ENCODE assay signal across 8 mouse cellular contexts in the genomic region with DNA sequence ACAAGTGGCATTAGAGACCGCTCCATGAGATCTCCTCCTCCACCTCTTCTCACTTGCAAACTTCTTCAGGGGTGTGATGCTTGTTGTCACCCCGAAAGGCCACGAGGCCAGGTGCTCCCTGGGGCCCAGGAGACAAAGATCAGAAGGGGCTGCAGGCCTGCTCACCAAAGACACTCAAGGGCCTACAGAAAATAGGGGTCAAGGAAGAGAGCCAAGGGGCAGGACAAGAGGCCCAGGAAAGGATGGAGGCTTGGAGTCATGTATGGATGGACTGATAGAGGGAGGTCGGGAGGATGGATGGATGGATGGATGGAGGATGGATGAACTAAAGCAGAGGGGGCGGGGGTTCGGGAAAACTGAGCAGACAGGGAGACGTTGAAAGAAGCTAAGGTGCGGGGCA. TPM values are rescaled to one million over a fixed set of nuclear protein-coding genes. Genes with fewer than 3 reads are reported as not detected.
A peak's percentile ranks its signal among the peaks of the same experiment; 100 is the strongest.
DNase-seq lines count a peak whose midpoint lies in the region; ATAC-seq and TF ChIP-seq lines count a peak whose summit lies in the region.

No protein-coding gene starts in this region.

- H3K9me3 ChIP-seq in heart, embryonic 14.5 days (ENCODE audit: control insufficient read depth, low read length) = no peaks in the 10 kb centered on the region
- H3K9me3 ChIP-seq in MEL (replicated peaks; ENCODE audit: insufficient read depth, low read length) = no peaks in the 10 kb centered on the region
- no peaks in the 10 kb centered on the region for H3K9me3 ChIP-seq in hindbrain, embryonic 11.5 days (ENCODE audit: control insufficient read depth, low read length)
- H3K9me3 ChIP-seq in midbrain, embryonic 13.5 days = no peaks in the 10 kb centered on the region

- TF ChIP-seq EP300 in MEL (IDR thresholded peaks at IDR 0.05; ENCODE audit: low read depth in 1 of 2, low read length in 2 of 2) = no peak

- ATAC-seq in heart, embryonic 14.5 days (ENCODE audit: insufficient number of reproducible peaks, insufficient read depth, low FRiP score, low read depth) = no peak
- peak; percentile 21 for ATAC-seq in hindbrain, embryonic 11.5 days (ENCODE audit: low FRiP score)
- ATAC-seq in midbrain, embryonic 13.5 days = peak; percentile 9

- H3K36me3 ChIP-seq in heart, embryonic 14.5 days (ENCODE audit: control insufficient read depth, insufficient read depth, low read length) = peaks cover 32% of the 10 kb centered on the region
- peaks cover 0 to 8% of the 10 kb centered on the region in 2 experiments; a peak in 2 of 4 replicates for H3K36me3 ChIP-seq in MEL (ENCODE audit: control insufficient read depth in 1 of 2, insufficient read depth in 2 of 2, low read length in 2 of 2)
- peaks cover 3% of the 10 kb centered on the region; the same call in 1 of the 2 replicates for H3K36me3 ChIP-seq in hindbrain, embryonic 11.5 days (ENCODE audit: control insufficient read depth, insufficient read depth, low read length)
- H3K36me3 ChIP-seq in midbrain, embryonic 13.5 days = peaks cover 35% of the 10 kb centered on the region

- no peak for TF ChIP-seq POLR2A in MEL (IDR thresholded peaks at IDR 0.05; ENCODE audit: control insufficient read depth in 1 of 2, insufficient read depth in 1 of 2, low read depth in 1 of 2, low read length in 2 of 2, poor library complexity in 1 of 2)

- H3K4me1 ChIP-seq in heart, embryonic 14.5 days (ENCODE audit: control insufficient read depth in 2 of 2, insufficient read depth in 2 of 2, low read length in 2 of 2) = peaks cover 9 to 13% of the 10 kb centered on the region in 2 experiments
- peaks cover 2 to 9% of the 10 kb centered on the region in 2 experiments; a peak in 2 of 4 replicates for H3K4me1 ChIP-seq in MEL (ENCODE audit: control insufficient read depth in 1 of 2, insufficient read depth in 2 of 2, low read length in 2 of 2)
- no peaks in the 10 kb centered on the region; the same call in none of the 2 replicates for H3K4me1 ChIP-seq in hindbrain, embryonic 11.5 days (replicated peaks; ENCODE audit: control insufficient read depth, insufficient read depth, low read length)
- peaks cover 27% of the 10 kb centered on the region for H3K4me1 ChIP-seq in midbrain, embryonic 13.5 days (replicated peaks)

- peaks cover 8% of the 10 kb centered on the region for H3K79me2 ChIP-seq in MEL (ENCODE audit: control insufficient read depth, insufficient read depth, low read length, poor library complexity)

- no peak for TF ChIP-seq CTCF in MEL (IDR thresholded peaks at IDR 0.05 in 2 of 3, conservative IDR thresholded peaks at IDR 0.05 in 1 of 3; ENCODE audit: control insufficient read depth in 1 of 3, insufficient read depth in 1 of 3, low read depth in 2 of 3, low read length in 3 of 3, poor library complexity in 1 of 3, severe bottlenecking in 1 of 3)

- H3K27me3 ChIP-seq in heart, embryonic 14.5 days (ENCODE audit: control insufficient read depth, insufficient read depth, low read length) = no peaks in the 10 kb centered on the region
- no peaks in the 10 kb centered on the region for H3K27me3 ChIP-seq in MEL (ENCODE audit: control insufficient read depth in 1 of 2, insufficient read depth in 2 of 2, low read length in 2 of 2)
- H3K27me3 ChIP-seq in hindbrain, embryonic 11.5 days (ENCODE audit: control insufficient read depth, insufficient read depth, low read length) = no peaks in the 10 kb centered on the region
- H3K27me3 ChIP-seq in midbrain, embryonic 13.5 days = no peaks in the 10 kb centered on the region

- peak overlapping the region; percentile 81 for H3K9ac ChIP-seq in heart, embryonic 14.5 days (ENCODE audit: low read length)
- H3K9ac ChIP-seq in MEL (ENCODE audit: control insufficient read depth, low read depth, low read length, poor library complexity, severe bottlenecking) = peak overlapping the region; percentile 93
- peak overlapping the region; percentile 89 for H3K9ac ChIP-seq in hindbrain, embryonic 11.5 days (ENCODE audit: low read depth, low read length)
- peak overlapping the region; percentile 89 for H3K9ac ChIP-seq in midbrain, embryonic 13.5 days (replicated peaks)

- no peak for DNase-seq in heart, adult 11 months
- DNase-seq in MEL (ENCODE audit: low read depth, low spot score) = peak; percentile 42
- DNase-seq in hindbrain, embryonic 11.5 days (ENCODE audit: low spot score) = no peak
- no peak for DNase-seq in frontal cortex, adult 2 months (ENCODE audit: extremely low spot score in 1 of 2, low spot score in 1 of 2)
- no peak for DNase-seq in right cerebral cortex, postnatal 25 days
- DNase-seq in T-cell, adult 2 months (ENCODE audit: low spot score) = no peak

- WGBS in heart, embryonic 14.5 days = 9% methylated on average over 8 of the region's 8 CpGs
- WGBS in hindbrain, embryonic 11.5 days = 8% methylated on average over 8 of the region's 8 CpGs
- 6% methylated on average over 8 of the region's 8 CpGs for WGBS in midbrain, embryonic 13.5 days

- H3K4me3 ChIP-seq in heart, embryonic 14.5 days (ENCODE audit: control insufficient read depth in 1 of 2, insufficient read depth in 1 of 2, low read depth in 1 of 2, low read length in 2 of 2) = peak overlapping the region; percentile 58 to 81
- peak overlapping the region; percentile 76 to 93 for H3K4me3 ChIP-seq in MEL (ENCODE audit: control insufficient read depth in 1 of 2, insufficient read depth in 1 of 2, low read depth in 2 of 2, low read length in 2 of 2)
- peak overlapping the region; percentile 68 for H3K4me3 ChIP-seq in hindbrain, embryonic 11.5 days (ENCODE audit: low read depth, low read length)
- peak overlapping the region; percentile 57 for H3K4me3 ChIP-seq in midbrain, embryonic 13.5 days (replicated peaks)

- no peak overlapping the region for H3K27ac ChIP-seq in heart, embryonic 14.5 days (replicated peaks in 1 of 2; ENCODE audit: control insufficient read depth in 1 of 2, insufficient read depth in 1 of 2, low read depth in 2 of 2, low read length in 2 of 2)
- peak overlapping the region; percentile 13; the same call in 1 of the 2 replicates for H3K27ac ChIP-seq in MEL (ENCODE audit: control insufficient read depth, low read depth, low read length)
- H3K27ac ChIP-seq in hindbrain, embryonic 11.5 days (ENCODE audit: low read depth, low read length) = peak overlapping the region; percentile 96
- H3K27ac ChIP-seq in midbrain, embryonic 13.5 days = peak overlapping the region; percentile 97

- peak overlapping the region; percentile 75 for H3K4me2 ChIP-seq in heart, embryonic 14.5 days (ENCODE audit: low read length)
- peak overlapping the region; percentile 67 for H3K4me2 ChIP-seq in hindbrain, embryonic 11.5 days (replicated peaks; ENCODE audit: low read depth, low read length)
- H3K4me2 ChIP-seq in midbrain, embryonic 13.5 days (replicated peaks) = peak overlapping the region; percentile 70

- TF ChIP-seq RAD21 in MEL (IDR thresholded peaks at IDR 0.05; ENCODE audit: low read depth, low read length) = no peak

TF ChIP-seq in MEL, 35 proteins besides CTCF, POLR2A, EP300 and RAD21 (continues in another document):
- no peak for TF ChIP-seq NELFE (IDR thresholded peaks at IDR 0.05; ENCODE audit: low read depth, low read length)

RNA-seq across cellular contexts. Expression of a gene that starts 1.2 kb away (rescaled TPM):
- 6.3 and 7.1 TPM in 2 replicates for polyA plus RNA-seq in heart, embryonic 14.5 days (2014; fragmentation: Nextera tagmentation; extraction: Ambion mirVana)
- 4.4 and 5.6 TPM in 2 replicates for total RNA-seq in MEL (2012; rRNA removed)
- polyA plus RNA-seq in MEL (2012; ENCODE audit: insufficient read depth in 1 of 2, insufficient read length in 2 of 2, low read depth in 1 of 2, low replicate concordance in 2 of 2, missing spikeins in 1 of 2) = 10 to 100 TPM in 1 of 2 experiments, not detected in 1; 14.6 TPM
- 16.6 and 19.9 TPM in 2 replicates for polyA plus RNA-seq in hindbrain, embryonic 11.5 days (2014; fragmentation: Nextera tagmentation; extraction: Ambion mirVana)
- polyA plus RNA-seq in midbrain, embryonic 13.5 days (2015; fragmentation: Nextera tagmentation; extraction: Ambion mirVana) = 27.8 and 28.8 TPM in 2 replicates
- polyA plus RNA-seq in frontal cortex, adult 2 months (2012; rRNA removed) = 42.7 and 44.0 TPM in 2 replicates

RNA-seq across cellular contexts. Expression of a gene that starts 8.5 kb away (rescaled TPM):
- 1.8 and 2.2 TPM in 2 replicates for polyA plus RNA-seq in heart, embryonic 14.5 days (2014; fragmentation: Nextera tagmentation; extraction: Ambion mirVana)
- total RNA-seq in MEL (2012; rRNA removed) = 2.9 and 3.6 TPM in 2 replicates
- 1 to 10 TPM in 1 of 2 experiments, not detected in 1; 5.9 TPM for polyA plus RNA-seq in MEL (2012; ENCODE audit: insufficient read depth in 1 of 2, insufficient read length in 2 of 2, low read depth in 1 of 2, low replicate concordance in 2 of 2, missing spikeins in 1 of 2)
- 2.4 and 2.6 TPM in 2 replicates for polyA plus RNA-seq in hindbrain, embryonic 11.5 days (2014; fragmentation: Nextera tagmentation; extraction: Ambion mirVana)
- 4.3 and 5.6 TPM in 2 replicates for polyA plus RNA-seq in midbrain, embryonic 13.5 days (2015; fragmentation: Nextera tagmentation; extraction: Ambion mirVana)
- polyA plus RNA-seq in frontal cortex, adult 2 months (2012; rRNA removed) = 19.1 and 19.3 TPM in 2 replicates

RNA-seq across cellular contexts. Expression of a gene that starts 16.9 kb away (rescaled TPM):
- polyA plus RNA-seq in heart, embryonic 14.5 days (2014; fragmentation: Nextera tagmentation; extraction: Ambion mirVana) = 3.1 and 3.8 TPM in 2 replicates
- not detected in 2 replicates for total RNA-seq in MEL (2012; rRNA removed)
- not detected for polyA plus RNA-seq in MEL (2012; ENCODE audit: insufficient read depth in 1 of 2, insufficient read length in 2 of 2, low read depth in 1 of 2, low replicate concordance in 2 of 2, missing spikeins in 1 of 2)
- 0.47 and 0.59 TPM in 2 replicates for polyA plus RNA-seq in hindbrain, embryonic 11.5 days (2014; fragmentation: Nextera tagmentation; extraction: Ambion mirVana)
- polyA plus RNA-seq in midbrain, embryonic 13.5 days (2015; fragmentation: Nextera tagmentation; extraction: Ambion mirVana) = 0.92 and 0.95 TPM in 2 replicates
- polyA plus RNA-seq in frontal cortex, adult 2 months (2012; rRNA removed) = 1.8 and 1.9 TPM in 2 replicates

RNA-seq across cellular contexts. Expression of a gene that starts 23.4 kb away (rescaled TPM):
- polyA plus RNA-seq in heart, embryonic 14.5 days (2014; fragmentation: Nextera tagmentation; extraction: Ambion mirVana) = 2.6 and 2.9 TPM in 2 replicates
- 3.7 and 4.6 TPM in 2 replicates for total RNA-seq in MEL (2012; rRNA removed)
- polyA plus RNA-seq in MEL (2012; ENCODE audit: insufficient read depth in 1 of 2, insufficient read length in 2 of 2, low read depth in 1 of 2, low replicate concordance in 2 of 2, missing spikeins in 1 of 2) = 1 to 10 TPM in 1 of 2 experiments, not detected in 1; 9.5 TPM
- 4.2 and 6.0 TPM in 2 replicates for polyA plus RNA-seq in hindbrain, embryonic 11.5 days (2014; fragmentation: Nextera tagmentation; extraction: Ambion mirVana)
- 9.9 and 11.0 TPM in 2 replicates for polyA plus RNA-seq in midbrain, embryonic 13.5 days (2015; fragmentation: Nextera tagmentation; extraction: Ambion mirVana)
- polyA plus RNA-seq in frontal cortex, adult 2 months (2012; rRNA removed) = 62.1 and 62.6 TPM in 2 replicates

RNA-seq across cellular contexts. Expression of a gene that starts 47.2 kb away (rescaled TPM):
- 210 and 231 TPM in 2 replicates for polyA plus RNA-seq in heart, embryonic 14.5 days (2014; fragmentation: Nextera tagmentation; extraction: Ambion mirVana)
- total RNA-seq in MEL (2012; rRNA removed) = 353 and 414 TPM in 2 replicates
- 100 to 1,000 TPM in 1 of 2 experiments, not detected in 1; 429 TPM for polyA plus RNA-seq in MEL (2012; ENCODE audit: insufficient read depth in 1 of 2, insufficient read length in 2 of 2, low read depth in 1 of 2, low replicate concordance in 2 of 2, missing spikeins in 1 of 2)
- 275 and 296 TPM in 2 replicates for polyA plus RNA-seq in hindbrain, embryonic 11.5 days (2014; fragmentation: Nextera tagmentation; extraction: Ambion mirVana)
- 242 and 257 TPM in 2 replicates for polyA plus RNA-seq in midbrain, embryonic 13.5 days (2015; fragmentation: Nextera tagmentation; extraction: Ambion mirVana)
- 98.0 and 117 TPM in 2 replicates for polyA plus RNA-seq in frontal cortex, adult 2 months (2012; rRNA removed)

Comparison
In these comparisons a context has a peak if more than half of its experiments do, and no peak if none do; other contexts are left out.
1. H3K27ac ChIP-seq: peak in MEL (single experiment), hindbrain, embryonic 11.5 days (single experiment) and midbrain, embryonic 13.5 days (single experiment); none in heart, embryonic 14.5 days (0 of 2).
2. Peak in every context shown above with its lines, with median percentiles within 50 percentile points of each other: H3K4me2 ChIP-seq, H3K4me3 ChIP-seq and H3K9ac ChIP-seq.